Mouse (Mus musculus): ENCODE measurements around the gene Tsc22d2.

Gene Tsc22d2

GRCm38 (mm10) chr3:58414234-58414938, at the start of gene Tsc22d2:
Gene Tsc22d2 (plus strand): TSS chr3:58414715.
- peak; percentile 97 for DNase-seq

GRCm38 (mm10) chr3:58366756-58367155, 47.8 kb upstream of the Tsc22d2 start:
- DNase-seq, result no peak

GRCm38 (mm10) chr3:58370811-58371210, 43.7 kb upstream of the Tsc22d2 start:
- DNase-seq, result no peak

GRCm38 (mm10) chr3:58372066-58372904, 42.2 kb upstream of the Tsc22d2 start:
- peak; percentile 39 for DNase-seq

- no peak for DNase-seq
Observed at GRCm38 (mm10) chr3:58372905-58373208, 41.7 kb upstream of the Tsc22d2 start.

GRCm38 (mm10) chr3:58374281-58374680, 40.2 kb upstream of the Tsc22d2 start:
- DNase-seq, result no peak

GRCm38 (mm10) chr3:58376713-58377112, 37.8 kb upstream of the Tsc22d2 start:
- DNase-seq, result no peak

- DNase-seq, result no peak
Observed at GRCm38 (mm10) chr3:58377589-58378134, 36.9 kb upstream of the Tsc22d2 start.

- no peak for DNase-seq
Observed at GRCm38 (mm10) chr3:58382676-58383075, 31.8 kb upstream of the Tsc22d2 start.

- DNase-seq, result no peak
Observed at GRCm38 (mm10) chr3:58385060-58385459, 29.5 kb upstream of the Tsc22d2 start.

- DNase-seq, result no peak
Observed at GRCm38 (mm10) chr3:58388731-58389130, 25.8 kb upstream of the Tsc22d2 start.

- DNase-seq, result no peak
Observed at GRCm38 (mm10) chr3:58398541-58398940, 16.0 kb upstream of the Tsc22d2 start.

- DNase-seq, result no peak
Observed at GRCm38 (mm10) chr3:58399931-58400330, 14.6 kb upstream of the Tsc22d2 start.

- no peak for DNase-seq
Observed at GRCm38 (mm10) chr3:58411669-58412068, 2.8 kb upstream of the Tsc22d2 start.

- no peak for DNase-seq
Observed at GRCm38 (mm10) chr3:58413671-58414070, 844 bp upstream of the Tsc22d2 start.

GRCm38 (mm10) chr3:58414986-58415883, 720 bp downstream of the Tsc22d2 start:
- DNase-seq, result peak; percentile 73

- DNase-seq, result peak; percentile 70
Observed at GRCm38 (mm10) chr3:58415884-58416725, 1.6 kb downstream of the Tsc22d2 start.

- DNase-seq, result peak; percentile 47
Observed at GRCm38 (mm10) chr3:58416726-58417437, 2.4 kb downstream of the Tsc22d2 start.

- DNase-seq, result no peak
Observed at GRCm38 (mm10) chr3:58418724-58419705, 4.5 kb downstream of the Tsc22d2 start.

- DNase-seq, result no peak
Observed at GRCm38 (mm10) chr3:58428861-58429260, 14.3 kb downstream of the Tsc22d2 start.

Measured in cerebellum, adult 11 months (tissue).